Mouse (Mus musculus) forebrain, embryonic 11.5 days (tissue): ENCODE measurements around the gene Heyl. TPM values are rescaled to one million over a fixed set of nuclear protein-coding genes. Genes with fewer than 3 reads are reported as not detected.

Source experiments
- ATAC-seq: fragments of 200-750 bp; cut with Nextera tagmentation; replicated peaks from 2 replicates; pipeline ENCODE4 v1.8.0; 2017; ENCODE audit warnings: moderate TSS enrichment; ENCODE audit not compliant: low FRiP score
- DNase-seq: peaks from one replicate; pipeline ENCODE4 v3.0.0-alpha.2; 2017; ENCODE audit warnings: low spot score
- H3K27ac ChIP-seq: fragments of 300-500 bp; sonication (generic); 2 replicates; pipeline ENCODE4 v1.5.1; 2014; ENCODE audit warnings: low read depth, low read length
- H3K27me3 ChIP-seq: fragments of 300-500 bp; sonication (generic); 2 replicates; pipeline ENCODE4 v1.6.1; 2014; ENCODE audit warnings: mild to moderate bottlenecking, low read length, mixed read lengths; ENCODE audit not compliant: control insufficient read depth, insufficient read depth
- H3K36me3 ChIP-seq: fragments of 300-500 bp; sonication (generic); 2 replicates; pipeline ENCODE4 v1.6.1; 2014; ENCODE audit warnings: mild to moderate bottlenecking, low read length, moderate library complexity, mixed read lengths; ENCODE audit not compliant: control insufficient read depth, insufficient read depth
- H3K4me1 ChIP-seq: fragments of 300-500 bp; sonication (generic); replicated peaks from 2 replicates; pipeline ENCODE4 v1.6.1; 2014; ENCODE audit warnings: low read length, mixed read lengths; ENCODE audit not compliant: control insufficient read depth, insufficient read depth
- H3K4me2 ChIP-seq: fragments of 300-500 bp; sonication (generic); 2 replicates; pipeline ENCODE4 v1.6.1; 2014; ENCODE audit warnings: low read depth, mild to moderate bottlenecking, low read length, moderate library complexity, mixed read lengths; ENCODE audit not compliant: severe bottlenecking
- H3K4me3 ChIP-seq: fragments of 300-500 bp; sonication (generic); 2 replicates; pipeline ENCODE4 v1.5.1; 2014; ENCODE audit warnings: low read depth, low read length
- H3K9ac ChIP-seq: fragments of 300-500 bp; sonication (generic); 2 replicates; pipeline ENCODE4 v1.6.1; 2014; ENCODE audit warnings: low read length
- H3K9me3 ChIP-seq: fragments of 300-500 bp; sonication (generic); 2 replicates; pipeline ENCODE4 v1.6.1; 2016; ENCODE audit warnings: low read length, mixed read lengths; ENCODE audit not compliant: control insufficient read depth
- WGBS: fragments of 180-500 bp; shearing (Covaris S2); extraction: QIAGEN DNeasy Blood & Tissue Kit; methylation state at CpG from one replicate; pipeline ENCODE4 v1.1.7; 2014; 5-methylcytosine and 5-hydroxymethylcytosine counted together
- polyA plus RNA-seq: library from polyadenylated mRNA; unstranded; fragments of >200 nt; fragmentation: Nextera tagmentation; extraction: Ambion mirVana; gene quantifications from 2 replicates; pipeline ENCODE4 v1.2.1, GENCODE M21; 2014

Heyl gene
- polyA plus RNA-seq, 1 experiment from 2014 or later = 7.9 TPM

DNA sequence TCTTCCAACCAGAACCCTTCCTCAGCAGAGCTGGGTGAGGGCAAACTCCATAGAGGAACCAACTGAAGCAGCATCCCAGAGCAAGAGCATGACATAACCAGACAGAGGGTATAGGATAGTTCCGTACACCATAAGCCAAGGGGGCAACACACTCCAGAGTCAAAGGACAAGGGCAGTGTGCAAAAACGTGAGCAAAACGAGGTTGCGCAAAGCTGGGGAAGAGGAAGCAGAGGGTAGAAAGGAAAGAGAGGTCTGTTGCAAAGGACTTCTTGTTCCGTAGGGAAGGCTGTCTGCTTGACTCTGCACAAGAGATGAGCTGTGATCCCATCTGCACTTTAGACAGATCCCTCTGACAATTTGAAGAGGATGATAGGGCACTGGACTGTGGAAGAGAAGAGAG lies 26.0 kb upstream of the Heyl start:
- Histone ChIP-seq H3K4me3 (no peak overlapping the region), H3K9me3 (no peaks in the 10 kb centered on the region), H3K9ac (no peak overlapping the region), H3K27ac (no peak overlapping the region), H3K4me2 (no peak overlapping the region), H3K4me1 (0 out of 2 replicates have a peak, but pooled peaks cover 1% of the 10 kb centered on the region), H3K27me3 (peaks cover 6% of the 10 kb centered on the region; the same call in 1 of the 2 replicates), H3K36me3 (no peaks in the 10 kb centered on the region)
- DNase-seq = no peak
- no peak for ATAC-seq
- 84% methylated on average over 5 of the region's 5 CpGs for WGBS

GRCm38 (mm10) chr4:123210996-123211395 lies 22.4 kb upstream of the Heyl start:
- no peak overlapping the region for H3K4me2 ChIP-seq
- H3K36me3 ChIP-seq = no peaks in the 10 kb centered on the region
- no peaks in the 10 kb centered on the region for H3K27me3 ChIP-seq
- H3K4me3 ChIP-seq = no peak overlapping the region
- no peak overlapping the region for H3K27ac ChIP-seq
- H3K9me3 ChIP-seq = no peaks in the 10 kb centered on the region
- no peak for DNase-seq
- ATAC-seq = no peak
- WGBS = 57% methylated on average over 8 of the region's 8 CpGs
- H3K9ac ChIP-seq = no peak overlapping the region
- H3K4me1 ChIP-seq = no peaks in the 10 kb centered on the region

DNA sequence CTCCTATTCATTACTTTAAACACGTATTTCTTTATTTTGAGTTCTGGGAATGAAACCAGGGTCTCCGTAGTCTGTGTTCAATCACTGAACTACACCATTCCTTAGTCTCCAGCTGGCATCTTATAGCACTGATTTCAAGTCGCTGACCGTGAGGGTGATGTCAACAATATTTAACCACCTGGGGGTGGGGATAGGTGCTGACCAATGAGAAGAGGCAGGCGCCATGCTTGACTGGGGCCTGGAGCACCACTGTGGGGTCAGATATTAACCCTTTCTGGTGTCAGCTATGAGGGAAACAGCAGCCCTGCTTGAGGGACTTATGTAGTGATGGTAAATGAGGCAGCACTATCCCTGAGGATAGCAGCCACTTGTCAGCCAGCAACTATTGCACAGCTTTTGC lies 21.9 kb upstream of the Heyl start:
- H3K4me1 ChIP-seq = no peaks in the 10 kb centered on the region
- DNase-seq = no peak
- H3K9me3 ChIP-seq = no peaks in the 10 kb centered on the region
- no peaks in the 10 kb centered on the region for H3K27me3 ChIP-seq
- H3K4me3 ChIP-seq = no peak overlapping the region
- H3K4me2 ChIP-seq = no peak overlapping the region
- no peaks in the 10 kb centered on the region for H3K36me3 ChIP-seq
- no peak for ATAC-seq
- no peak overlapping the region for H3K9ac ChIP-seq
- WGBS = 74% methylated on average over 5 of the region's 5 CpGs
- no peak overlapping the region for H3K27ac ChIP-seq

- DNase-seq (no peak), ATAC-seq (no peak)
- Histone ChIP-seq H3K9me3 (no peaks in the 10 kb centered on the region), H3K9ac (no peak overlapping the region), H3K4me3 (no peak overlapping the region), H3K27ac (no peak overlapping the region), H3K4me1 (no peaks in the 10 kb centered on the region), H3K27me3 (no peaks in the 10 kb centered on the region), H3K4me2 (no peak overlapping the region), H3K36me3 (no peaks in the 10 kb centered on the region)
- 48% methylated on average over 2 of the region's 2 CpGs for WGBS
These were observed 21.0 kb upstream of the Heyl start for GRCm38 (mm10) chr4:123212330-123212729.

DNA sequence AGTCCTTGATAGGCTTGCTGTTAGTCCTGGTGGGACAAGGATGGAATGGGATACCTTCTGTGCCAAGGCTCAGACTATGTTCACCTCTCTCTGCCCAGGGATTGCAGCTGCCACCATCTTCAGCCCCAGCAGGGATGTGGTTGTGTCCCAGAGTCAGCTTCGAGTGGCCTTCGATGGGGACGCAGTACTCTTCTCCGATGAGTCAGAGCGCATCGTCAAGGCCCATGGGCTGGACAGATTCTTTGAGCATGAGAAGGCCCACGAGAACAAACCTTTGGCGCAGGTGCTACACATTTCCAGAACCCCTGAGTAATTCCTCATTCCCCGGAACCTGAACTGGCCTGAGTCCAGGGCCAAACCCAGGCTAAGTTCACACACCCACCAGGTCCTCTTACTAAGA lies 19.4 kb upstream of the Heyl start:
- no peaks in the 10 kb centered on the region for H3K27me3 ChIP-seq
- H3K9me3 ChIP-seq = no peaks in the 10 kb centered on the region
- H3K4me1 ChIP-seq = no peaks in the 10 kb centered on the region
- no peak for DNase-seq
- no peak overlapping the region for H3K27ac ChIP-seq
- H3K4me3 ChIP-seq = no peak overlapping the region
- H3K36me3 ChIP-seq = no peaks in the 10 kb centered on the region
- H3K9ac ChIP-seq = no peak overlapping the region
- no peak overlapping the region for H3K4me2 ChIP-seq
- no peak for ATAC-seq
- WGBS = 95% methylated on average over 9 of the region's 9 CpGs

GRCm38 (mm10) chr4:123215367-123215766 lies 18.0 kb upstream of the Heyl start:
- Histone ChIP-seq H3K27ac (no peak overlapping the region), H3K27me3 (no peaks in the 10 kb centered on the region), H3K9me3 (no peaks in the 10 kb centered on the region), H3K9ac (no peak overlapping the region), H3K36me3 (no peaks in the 10 kb centered on the region), H3K4me3 (no peak overlapping the region), H3K4me1 (no peaks in the 10 kb centered on the region), H3K4me2 (no peak overlapping the region)
- ATAC-seq (no peak), DNase-seq (no peak)
- 79% methylated on average over 1 of the region's 1 CpGs for WGBS

- DNase-seq = no peak
- H3K4me2 ChIP-seq = no peak overlapping the region
- 22% methylated on average over 1 of the region's 1 CpGs for WGBS
- no peaks in the 10 kb centered on the region for H3K9me3 ChIP-seq
- H3K9ac ChIP-seq = no peak overlapping the region
- ATAC-seq = no peak
- no peak overlapping the region for H3K27ac ChIP-seq
- H3K4me1 ChIP-seq = no peaks in the 10 kb centered on the region
- H3K36me3 ChIP-seq = no peaks in the 10 kb centered on the region
- H3K27me3 ChIP-seq = no peaks in the 10 kb centered on the region
- no peak overlapping the region for H3K4me3 ChIP-seq
These were observed 16.6 kb upstream of the Heyl start for GRCm38 (mm10) chr4:123216782-123217181.

DNA sequence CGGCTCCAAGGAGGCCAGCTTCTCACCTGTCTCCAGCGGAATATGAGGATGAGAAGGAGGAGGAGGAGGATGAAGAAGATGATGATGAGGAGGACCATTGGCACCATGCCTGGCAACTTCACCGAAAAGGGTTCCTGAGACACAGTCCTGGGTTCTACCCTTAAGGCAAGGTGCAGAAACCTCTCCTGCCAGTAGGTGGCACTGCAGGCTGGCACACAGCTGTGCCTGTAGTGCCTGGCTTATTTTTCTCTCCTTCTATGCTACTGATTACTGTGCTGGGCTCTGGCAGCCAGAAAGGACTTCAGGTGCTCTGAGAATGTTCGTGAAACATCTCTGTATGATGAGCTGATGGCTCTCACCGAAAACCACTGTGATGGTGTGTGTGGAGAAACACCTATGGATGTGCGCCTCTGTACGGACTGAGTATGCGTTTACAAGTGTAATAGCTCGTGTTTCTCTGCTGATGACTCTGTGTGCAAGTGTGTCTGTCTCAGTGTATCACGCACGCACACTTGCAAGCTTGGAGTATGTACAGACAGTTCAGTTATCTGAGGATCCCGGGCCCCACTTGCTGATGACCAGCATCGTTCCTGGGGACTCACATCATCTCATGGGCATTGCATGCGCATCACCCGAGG lies 13.5 kb upstream of the Heyl start:
- peak; percentile 81 for DNase-seq
- H3K27ac ChIP-seq = no peak overlapping the region
- no peak overlapping the region for H3K4me3 ChIP-seq
- H3K27me3 ChIP-seq = no peaks in the 10 kb centered on the region
- no peaks in the 10 kb centered on the region for H3K9me3 ChIP-seq
- H3K9ac ChIP-seq = no peak overlapping the region
- H3K36me3 ChIP-seq = no peaks in the 10 kb centered on the region
- H3K4me1 ChIP-seq = no peaks in the 10 kb centered on the region
- ATAC-seq = peak; percentile 83
- 76% methylated on average over 15 of the region's 15 CpGs for WGBS
- no peak overlapping the region for H3K4me2 ChIP-seq

DNA sequence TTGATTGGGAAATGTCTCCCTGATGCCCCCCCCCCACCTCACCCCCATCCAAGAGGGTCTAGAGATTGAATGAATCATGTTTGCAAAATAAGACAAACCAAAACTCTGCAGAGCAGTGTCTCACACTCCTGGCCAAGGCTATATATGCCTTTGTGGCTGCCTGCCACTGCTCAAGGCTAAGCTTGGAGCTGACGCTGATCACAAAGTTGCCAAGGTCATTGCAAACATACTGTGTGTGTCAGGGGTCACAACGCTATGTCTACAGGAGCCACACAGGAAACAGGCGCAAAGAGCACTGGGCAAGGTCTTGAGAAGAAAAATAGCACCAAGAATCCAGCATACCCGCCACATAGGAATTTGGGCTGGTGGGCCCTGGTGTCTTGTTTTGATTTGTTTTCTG lies 12.7 kb upstream of the Heyl start:
- WGBS = 85% methylated on average over 4 of the region's 4 CpGs
- no peaks in the 10 kb centered on the region for H3K36me3 ChIP-seq
- H3K27ac ChIP-seq = no peak overlapping the region
- no peak overlapping the region for H3K4me3 ChIP-seq
- no peaks in the 10 kb centered on the region for H3K27me3 ChIP-seq
- H3K9me3 ChIP-seq = no peaks in the 10 kb centered on the region
- ATAC-seq (no peak), DNase-seq (no peak)
- no peak overlapping the region for H3K9ac ChIP-seq
- no peaks in the 10 kb centered on the region for H3K4me1 ChIP-seq
- H3K4me2 ChIP-seq = no peak overlapping the region
